Mouse (Mus musculus): ENCODE data around the gene Krtap29-1.

- TF ChIP-seq CTCF (IDR thresholded peaks at IDR 0.05; ENCODE audit: control insufficient read depth, insufficient read depth, insufficient replicate concordance, low read depth, low read length) (no peak), POLR2A (IDR thresholded peaks at IDR 0.05; ENCODE audit: control insufficient read depth, low read depth, low read length) (no peak)
These were observed 12.9 kb downstream of the Krtap29-1 start for GRCm38 (mm10) chr11:99965961-99966360.
